Mouse (Mus musculus): ENCODE results near the gene Klf13.

DNA sequence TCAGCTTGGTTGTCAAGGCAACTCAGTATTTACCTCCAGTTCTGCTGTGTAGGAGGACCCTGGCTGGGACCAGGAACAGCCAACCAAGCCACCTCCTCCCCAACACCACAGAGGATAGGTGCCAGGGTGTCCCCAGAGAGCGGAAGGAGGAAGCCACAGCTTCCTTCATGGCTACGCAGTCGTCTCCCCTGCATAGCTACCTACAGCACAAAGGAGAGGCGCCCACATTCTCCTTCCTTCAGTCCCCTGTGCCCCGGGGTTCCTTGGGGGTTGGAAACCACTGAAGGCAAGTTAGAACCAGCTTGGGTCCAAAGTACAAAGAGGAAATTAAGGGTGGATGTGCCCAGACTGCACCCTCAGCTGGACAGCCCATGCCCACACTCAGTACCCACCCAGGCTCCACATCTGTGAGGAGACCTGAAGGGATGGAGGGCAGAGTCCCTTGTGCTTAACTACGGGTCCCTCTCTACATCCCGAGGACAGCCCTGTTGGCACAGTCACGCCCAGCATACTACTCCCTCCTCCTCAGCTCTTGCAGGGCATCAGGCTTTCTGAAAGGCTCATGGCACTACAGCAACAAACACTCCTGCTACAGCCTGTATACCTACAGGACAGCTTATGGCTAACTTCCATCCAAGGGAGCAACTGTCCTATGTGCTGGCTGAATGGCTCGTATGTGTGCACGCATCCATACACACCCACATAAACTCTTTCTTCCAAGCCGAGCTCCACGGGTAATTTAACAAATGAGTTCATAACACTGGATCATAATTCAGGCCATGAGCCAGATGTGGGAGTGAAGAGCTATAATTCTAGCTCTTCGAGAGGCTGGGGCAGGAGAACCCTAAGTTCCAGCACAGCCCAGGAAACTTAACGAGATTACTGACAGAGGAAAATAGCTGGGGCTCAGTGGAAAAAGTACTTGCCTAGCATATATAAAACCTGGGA lies 13.0 kb downstream of the Klf13 start:
- TF ChIP-seq CTCF (IDR thresholded peaks at IDR 0.05; ENCODE audit: extremely low read depth, insufficient read depth, low read length) (no peak), POLR2A (IDR thresholded peaks at IDR 0.05; ENCODE audit: extremely low read depth, insufficient read depth, low read length) (no peak)
